Mouse (Mus musculus) embryonic stem cell, embryonic (primary cell): Measurements from ENCODE around the gene Cox5a.

ENCODE experiments used
- CTCF ChIA-PET, 4 experiments: fragments of 300-600 bp in 2 of 4; fragments of 350-600 bp in 2 of 4; sonication (Branson Sonifier 250); formaldehyde crosslinking; loops; one replicate each; lab custom pipeline; 2022; ENCODE audit warnings: inconsistent platforms in 2 of 4; lab: Charles Lee
- POLR2A ChIA-PET, 4 experiments: fragments of 300-600 bp in 2 of 4; fragments of 350-600 bp in 2 of 4; sonication (Branson Sonifier 250); formaldehyde crosslinking; loops; one replicate each; lab custom pipeline; 2022; ENCODE audit warnings: antibody characterized with exemption in 4 of 4, inconsistent platforms in 1 of 4; lab: Charles Lee

Cox5a gene

GRCm38 (mm10) chr9:57521056-57521911, at the start of gene Cox5a:
Gene Cox5a, plus strand, starts transcription at chr9:57521274.
- POLR2A ChIA-PET = interaction anchor here (0.6 to 6.8 kb wide), 113 partner anchors 8 to 1397 kb away, joined by 3 to 102 read pairs (median 4); partner anchors contain the start of genes Rpp25 (in 4 of the 4), Scamp5 (in 4 of the 4), 1700017B05Rik (in 2 of the 4) and Fam219b (in 2 of the 4)

GRCm38 (mm10) chr9:57485774-57486173, 35.3 kb upstream of the Cox5a start:
- CTCF ChIA-PET = interaction anchor here (0.5 to 2.8 kb wide), 77 partner anchors 9 to 596 kb away, joined by 3 to 80 read pairs (median 5); partner anchors contain the start of genes Rpp25 (in 4 of the 4), Cox5a (in 3 of the 4), Csk (in 2 of the 4) and 1700017B05Rik (in 1 of the 4)

More at GRCm38 (mm10) chr9:57521056-57521911, at the start of gene Cox5a:
- CTCF ChIA-PET = interaction anchor here (0.5 to 2.0 kb wide), 20 partner anchors 10 to 630 kb away, joined by 3 to 8 read pairs (median 4); partner anchors contain the start of genes Rpp25 (in 2 of the 4), Csk (in 1 of the 4) and Man2c1 (in 1 of the 4)

GRCm38 (mm10) chr9:57487807-57488206, 33.3 kb upstream of the Cox5a start:
- POLR2A ChIA-PET = interaction anchor here in 3 of 4 experiments (0.8 to 3.9 kb wide), 10 partner anchors 12 to 168 kb away, joined by 3 to 26 read pairs (median 4); partner anchors contain the start of genes Rpp25 (in 3 of the 3) and Cox5a (in 1 of the 3)
- CTCF ChIA-PET = no interaction called here

More at GRCm38 (mm10) chr9:57485774-57486173, 35.3 kb upstream of the Cox5a start:
- POLR2A ChIA-PET = interaction anchor here (0.5 to 6.4 kb wide), 45 partner anchors 9 to 276 kb away, joined by 3 to 95 read pairs (median 4); partner anchors contain the start of genes Cox5a (in 4 of the 4), Rpp25 (in 4 of the 4), Scamp5 (in 4 of the 4) and Ppcdc (in 2 of the 4)

- POLR2A ChIA-PET = interaction anchor here in 1 of 4 experiments (3.7 kb wide), 1 partner anchor 28 kb away, joined by 14 read pairs; the partner anchor contains the start of gene Cox5a
- CTCF ChIA-PET = interaction anchor here in 1 of 4 experiments (1.2 kb wide), 1 partner anchor 24 kb away, joined by 3 read pairs; no protein-coding TSS in a partner anchor
Measured at GRCm38 (mm10) chr9:57493532-57493931, 27.5 kb upstream of the Cox5a start.

- POLR2A ChIA-PET = interaction anchor here in 3 of 4 experiments (0.7 to 3.9 kb wide), 11 partner anchors 9 to 27 kb away, joined by 3 to 46 read pairs (median 7); partner anchors contain the start of genes Rpp25 (in 3 of the 3), Cox5a (in 1 of the 3) and Scamp5 (in 1 of the 3)
- CTCF ChIA-PET = interaction anchor here in 3 of 4 experiments (0.6 to 1.9 kb wide), 3 partner anchors 10 to 90 kb away, joined by 3 to 9 read pairs (median 4); no protein-coding TSS in a partner anchor
Measured at GRCm38 (mm10) chr9:57494970-57495369, 26.1 kb upstream of the Cox5a start.

GRCm38 (mm10) chr9:57497236-57497635, 23.8 kb upstream of the Cox5a start:
- ChIA-PET CTCF (interaction anchor here in 3 of 4 experiments (1.3 to 1.9 kb wide), 5 partner anchors 11 to 20 kb away, joined by 3 to 7 read pairs (median 6); no protein-coding TSS in a partner anchor), POLR2A (interaction anchor here in 3 of 4 experiments (0.7 to 11.7 kb wide), 16 partner anchors 7 to 56 kb away, joined by 3 to 203 read pairs (median 4); partner anchors contain the start of genes Cox5a (in 2 of the 3) and Rpp25 (in 1 of the 3))

GRCm38 (mm10) chr9:57498536-57498935, 22.5 kb upstream of the Cox5a start:
- ChIA-PET CTCF (interaction anchor here (0.6 to 1.8 kb wide), 8 partner anchors 13 to 68 kb away, joined by 3 to 7 read pairs (median 4); no protein-coding TSS in a partner anchor), POLR2A (interaction anchor here (0.6 to 11.7 kb wide), 14 partner anchors 12 to 464 kb away, joined by 3 to 203 read pairs (median 6); partner anchors contain the start of gene Cox5a (in 2 of the 4))

GRCm38 (mm10) chr9:57501452-57501851, 19.6 kb upstream of the Cox5a start:
- ChIA-PET POLR2A (interaction anchor here (0.5 to 11.7 kb wide), 32 partner anchors 9 to 428 kb away, joined by 3 to 203 read pairs (median 6); partner anchors contain the start of genes Cox5a (in 4 of the 4), Ppcdc (in 2 of the 4), Scamp5 (in 2 of the 4) and Mpi (in 1 of the 4)), CTCF (interaction anchor here in 2 of 4 experiments (0.7 to 2.9 kb wide), 4 partner anchors 16 to 51 kb away, joined by 3 to 24 read pairs (median 10); partner anchors contain the start of gene Scamp5 (in 1 of the 2))

GRCm38 (mm10) chr9:57501861-57502260, 19.2 kb upstream of the Cox5a start:
- CTCF ChIA-PET = interaction anchor here in 3 of 4 experiments (0.6 to 2.9 kb wide), 9 partner anchors 9 to 240 kb away, joined by 3 to 24 read pairs (median 4); partner anchors contain the start of genes 1700017B05Rik (in 1 of the 3) and Scamp5 (in 1 of the 3)
- POLR2A ChIA-PET = interaction anchor here (0.8 to 11.7 kb wide), 32 partner anchors 9 to 429 kb away, joined by 3 to 203 read pairs (median 7); partner anchors contain the start of genes Cox5a (in 4 of the 4), Ppcdc (in 2 of the 4), Scamp5 (in 2 of the 4) and Mpi (in 1 of the 4)

- CTCF ChIA-PET = interaction anchor here (0.5 to 3.3 kb wide), 22 partner anchors 7 to 576 kb away, joined by 3 to 24 read pairs (median 4); partner anchors contain the start of genes Cox5a (in 2 of the 4), Csk (in 1 of the 4) and Snx33 (in 1 of the 4)
- POLR2A ChIA-PET = interaction anchor here (0.6 to 11.7 kb wide), 141 partner anchors 7 to 1343 kb away, joined by 3 to 203 read pairs (median 5); partner anchors contain the start of genes Cox5a (in 4 of the 4), Scamp5 (in 4 of the 4), Ppcdc (in 3 of the 4) and Csk (in 2 of the 4)
Measured at GRCm38 (mm10) chr9:57502911-57503621, 18.0 kb upstream of the Cox5a start.

GRCm38 (mm10) chr9:57503622-57504380, 17.3 kb upstream of the Cox5a start, which contains the start of gene Rpp25:
Gene Rpp25, plus strand, starts transcription at chr9:57504026.
- ChIA-PET CTCF (interaction anchor here (0.5 to 3.3 kb wide), 17 partner anchors 11 to 577 kb away, joined by 3 to 24 read pairs (median 5); partner anchors contain the start of genes Cox5a (in 2 of the 4), Csk (in 1 of the 4) and Snx33 (in 1 of the 4)), POLR2A (interaction anchor here (0.5 to 11.7 kb wide), 140 partner anchors 8 to 1344 kb away, joined by 3 to 203 read pairs (median 5); partner anchors contain the start of genes Cox5a (in 4 of the 4), Scamp5 (in 4 of the 4), Ppcdc (in 3 of the 4) and Csk (in 2 of the 4))

- CTCF ChIA-PET = interaction anchor here (0.9 to 3.3 kb wide), 13 partner anchors 13 to 576 kb away, joined by 3 to 32 read pairs (median 8); partner anchors contain the start of genes Cox5a (in 2 of the 4) and Snx33 (in 1 of the 4)
- POLR2A ChIA-PET = interaction anchor here (0.5 to 11.7 kb wide), 93 partner anchors 9 to 1078 kb away, joined by 3 to 203 read pairs (median 6); partner anchors contain the start of genes Cox5a (in 4 of the 4), Scamp5 (in 4 of the 4), Mpi (in 2 of the 4) and Ppcdc (in 2 of the 4)
Measured at GRCm38 (mm10) chr9:57504381-57504700, 16.7 kb upstream of the Cox5a start.

GRCm38 (mm10) chr9:57504891-57505290, 16.2 kb upstream of the Cox5a start:
- CTCF ChIA-PET = interaction anchor here (0.6 to 3.3 kb wide), 9 partner anchors 10 to 46 kb away, joined by 3 to 32 read pairs (median 8); no protein-coding TSS in a partner anchor
- POLR2A ChIA-PET = interaction anchor here (0.7 to 11.7 kb wide), 36 partner anchors 9 to 1077 kb away, joined by 3 to 203 read pairs (median 8); partner anchors contain the start of genes Cox5a (in 3 of the 4), Ppcdc (in 2 of the 4), 1700017B05Rik (in 1 of the 4) and Csk (in 1 of the 4)

- POLR2A ChIA-PET = interaction anchor here (0.6 to 11.7 kb wide), 53 partner anchors 9 to 1076 kb away, joined by 3 to 203 read pairs (median 5); partner anchors contain the start of genes Cox5a (in 3 of the 4), Ppcdc (in 2 of the 4), Scamp5 (in 2 of the 4) and 1700017B05Rik (in 1 of the 4)
Measured at GRCm38 (mm10) chr9:57505700-57506099, 15.4 kb upstream of the Cox5a start.

More at GRCm38 (mm10) chr9:57505700-57506099, 15.4 kb upstream of the Cox5a start:
- CTCF ChIA-PET = interaction anchor here (0.5 to 3.3 kb wide), 13 partner anchors 9 to 46 kb away, joined by 3 to 32 read pairs (median 7); no protein-coding TSS in a partner anchor
